Mouse (Mus musculus) heart, embryonic 16.5 days (tissue): ENCODE results near the gene Lmo1. TPM values are rescaled to one million over a fixed set of nuclear protein-coding genes. Genes with fewer than 3 reads are reported as not detected.
A peak's percentile ranks its signal among the peaks of the same experiment; 100 is the strongest.

Experiments used
- ATAC-seq: fragments of 200-750 bp; cut with Nextera tagmentation; replicated peaks from 2 replicates; pipeline ENCODE4 v1.8.0; 2017; ENCODE audit warnings: moderate number of reproducible peaks; ENCODE audit not compliant: insufficient read depth, low FRiP score; ENCODE audit errors: extremely low read depth
- H3K27ac ChIP-seq: fragments of 300-500 bp; sonication (generic); 2 replicates; pipeline ENCODE4 v1.5.1; 2014; ENCODE audit warnings: mild to moderate bottlenecking, low read length, control low read depth, moderate library complexity
- H3K27me3 ChIP-seq: fragments of 300-500 bp; sonication (generic); 2 replicates; pipeline ENCODE4 v1.6.1; 2014; ENCODE audit warnings: low read length, mixed read lengths; ENCODE audit not compliant: control insufficient read depth, insufficient read depth
- H3K36me3 ChIP-seq: fragments of 300-500 bp; sonication (generic); 2 replicates; pipeline ENCODE4 v1.6.1; 2014; ENCODE audit not compliant: control insufficient read depth, insufficient read depth
- H3K4me1 ChIP-seq: fragments of 300-500 bp; sonication (generic); 2 replicates; pipeline ENCODE4 v1.6.1; 2014; ENCODE audit warnings: low read length, mixed read lengths; ENCODE audit not compliant: control insufficient read depth, insufficient read depth
- H3K4me2 ChIP-seq: fragments of 300-500 bp; sonication (generic); 2 replicates; pipeline ENCODE4 v1.6.1; 2014; ENCODE audit warnings: low read depth, mild to moderate bottlenecking, control low read depth, low read length
- H3K4me3 ChIP-seq: fragments of 300-500 bp; sonication (generic); 2 replicates; pipeline ENCODE4 v1.5.1; 2014; ENCODE audit warnings: mild to moderate bottlenecking, control low read depth, low read length
- H3K9ac ChIP-seq: fragments of 300-500 bp; sonication (generic); 2 replicates; pipeline ENCODE4 v1.6.1; 2014; ENCODE audit warnings: low read length, control low read depth
- H3K9me3 ChIP-seq: fragments of 300-500 bp; sonication (generic); replicated peaks from 2 replicates; pipeline ENCODE4 v1.6.1; 2016; ENCODE audit warnings: low read length; ENCODE audit not compliant: control insufficient read depth
- WGBS: fragments of 180-500 bp; shearing (Covaris S2); extraction: QIAGEN DNeasy Blood & Tissue Kit; methylation state at CpG from one replicate; pipeline ENCODE4 v1.1.7; 2014; 5-methylcytosine and 5-hydroxymethylcytosine counted together
- polyA plus RNA-seq: library from polyadenylated mRNA; unstranded; fragments of >200 nt; fragmentation: Nextera tagmentation; extraction: Ambion mirVana; gene quantifications from 2 replicates; pipeline ENCODE4 v1.2.1, GENCODE M21; 2015

Gene Lmo1
- polyA plus RNA-seq, 1 experiment from 2014 or later: 2.1 TPM

GRCm38 (mm10) chr7:109206358-109206757, 31.4 kb upstream of the Lmo1 start:
- 30% methylated on average over 2 of the region's 2 CpGs for WGBS
- no peak for ATAC-seq
- H3K27ac ChIP-seq: no peak overlapping the region
- no peaks in the 10 kb centered on the region for H3K9me3 ChIP-seq
- no peaks in the 10 kb centered on the region for H3K4me1 ChIP-seq
- H3K9ac ChIP-seq: no peak overlapping the region
- no peak overlapping the region for H3K4me3 ChIP-seq
- H3K4me2 ChIP-seq: no peak overlapping the region
- H3K36me3 ChIP-seq: no peaks in the 10 kb centered on the region
- H3K27me3 ChIP-seq: no peaks in the 10 kb centered on the region

- ATAC-seq: no peak
- H3K9me3 ChIP-seq: no peaks in the 10 kb centered on the region
- whole genome bisulfite sequencing: 70% methylated on average over 3 of the region's 3 CpGs
- no peaks in the 10 kb centered on the region for H3K27me3 ChIP-seq
- H3K36me3 ChIP-seq: no peaks in the 10 kb centered on the region
- H3K27ac ChIP-seq: no peak overlapping the region
- H3K4me2 ChIP-seq: no peak overlapping the region
- no peak overlapping the region for H3K4me3 ChIP-seq
- H3K9ac ChIP-seq: no peak overlapping the region
- no peaks in the 10 kb centered on the region for H3K4me1 ChIP-seq
Observed at GRCm38 (mm10) chr7:109203140-109203539, 28.1 kb upstream of the Lmo1 start.

GRCm38 (mm10) chr7:109200559-109200958, 25.6 kb upstream of the Lmo1 start:
- Histone ChIP-seq H3K36me3 (no peaks in the 10 kb centered on the region), H3K9me3 (no peaks in the 10 kb centered on the region), H3K9ac (no peak overlapping the region), H3K27ac (no peak overlapping the region), H3K4me2 (no peak overlapping the region), H3K4me3 (no peak overlapping the region), H3K4me1 (no peaks in the 10 kb centered on the region), H3K27me3 (no peaks in the 10 kb centered on the region)
- no peak for ATAC-seq
- WGBS: 61% methylated on average over 3 of the region's 3 CpGs

- H3K4me3 ChIP-seq: no peak overlapping the region
- H3K27ac ChIP-seq: no peak overlapping the region
- ATAC-seq: no peak
- WGBS: 62% methylated on average over 3 of the region's 3 CpGs
- H3K9me3 ChIP-seq: no peaks in the 10 kb centered on the region
- no peaks in the 10 kb centered on the region for H3K36me3 ChIP-seq
- H3K27me3 ChIP-seq: no peaks in the 10 kb centered on the region
- H3K9ac ChIP-seq: no peak overlapping the region
- no peaks in the 10 kb centered on the region for H3K4me1 ChIP-seq
- H3K4me2 ChIP-seq: no peak overlapping the region
Observed at GRCm38 (mm10) chr7:109197161-109197650, 22.2 kb upstream of the Lmo1 start.

- H3K36me3 ChIP-seq: no peaks in the 10 kb centered on the region
Observed at GRCm38 (mm10) chr7:109196399-109197082, 21.5 kb upstream of the Lmo1 start.

GRCm38 (mm10) chr7:109195982-109196381, 21.0 kb upstream of the Lmo1 start:
- H3K9me3 ChIP-seq: no peaks in the 10 kb centered on the region
- no peak overlapping the region for H3K4me3 ChIP-seq
- no peak for ATAC-seq
- H3K4me2 ChIP-seq: no peak overlapping the region
- H3K4me1 ChIP-seq: peaks cover 8% of the 10 kb centered on the region
- H3K27ac ChIP-seq: no peak overlapping the region
- H3K27me3 ChIP-seq: no peaks in the 10 kb centered on the region
- no peak overlapping the region for H3K9ac ChIP-seq
- 76% methylated on average over 6 of the region's 6 CpGs for WGBS
- no peaks in the 10 kb centered on the region for H3K36me3 ChIP-seq

More at GRCm38 (mm10) chr7:109196399-109197082, 21.5 kb upstream of the Lmo1 start:
- Histone ChIP-seq H3K4me1 (peaks cover 3% of the 10 kb centered on the region; the same call in 1 of the 2 replicates), H3K9me3 (no peaks in the 10 kb centered on the region), H3K4me2 (no peak overlapping the region), H3K27me3 (no peaks in the 10 kb centered on the region), H3K4me3 (no peak overlapping the region), H3K9ac (no peak overlapping the region), H3K27ac (no peak overlapping the region)
- ATAC-seq: no peak
- 63% methylated on average over 11 of the region's 11 CpGs for WGBS

GRCm38 (mm10) chr7:109194850-109195249, 19.8 kb upstream of the Lmo1 start:
- no peaks in the 10 kb centered on the region for H3K9me3 ChIP-seq
- H3K36me3 ChIP-seq: no peaks in the 10 kb centered on the region
- no peak for ATAC-seq
- H3K4me1 ChIP-seq: peaks cover 14% of the 10 kb centered on the region
- H3K4me2 ChIP-seq: no peak overlapping the region
- H3K27me3 ChIP-seq: no peaks in the 10 kb centered on the region
- WGBS: 77% methylated on average over 1 of the region's 1 CpGs
- H3K9ac ChIP-seq: no peak overlapping the region
- H3K27ac ChIP-seq: no peak overlapping the region
- H3K4me3 ChIP-seq: no peak overlapping the region

- WGBS: 60% methylated on average over 6 of the region's 6 CpGs
Observed at GRCm38 (mm10) chr7:109187244-109188035, 12.4 kb upstream of the Lmo1 start.

GRCm38 (mm10) chr7:109185975-109186374, 11.0 kb upstream of the Lmo1 start:
- Histone ChIP-seq H3K9me3 (no peaks in the 10 kb centered on the region), H3K4me2 (no peak overlapping the region), H3K9ac (no peak overlapping the region), H3K27ac (no peak overlapping the region), H3K27me3 (no peaks in the 10 kb centered on the region), H3K4me1 (peaks cover 14% of the 10 kb centered on the region), H3K36me3 (no peaks in the 10 kb centered on the region), H3K4me3 (no peak overlapping the region)
- no peak for ATAC-seq
- 90% methylated on average over 2 of the region's 2 CpGs for WGBS

More at GRCm38 (mm10) chr7:109187244-109188035, 12.4 kb upstream of the Lmo1 start:
- no peaks in the 10 kb centered on the region for H3K27me3 ChIP-seq
- no peak overlapping the region for H3K4me2 ChIP-seq
- H3K36me3 ChIP-seq: no peaks in the 10 kb centered on the region
- peaks cover 22% of the 10 kb centered on the region for H3K4me1 ChIP-seq
- no peak overlapping the region for H3K27ac ChIP-seq
- no peaks in the 10 kb centered on the region for H3K9me3 ChIP-seq
- H3K4me3 ChIP-seq: no peak overlapping the region
- H3K9ac ChIP-seq: no peak overlapping the region
- ATAC-seq: 0 out of 2 replicates have a peak, but pooled peaks have one; percentile 37
